Mouse (Mus musculus) adrenal gland, adult (tissue): ENCODE measurements at regions not wholly inside any gene's neighbourhood (a gene's known extent, or its start where the extent isn't known, plus 50 kb on each side); places are given as distances from the start of the nearest gene placed in this dataset.

ENCODE experiments used
- DNase-seq, 2 experiments: peaks; one replicate each; pipeline ENCODE4 v3.0.0; 2022 to 2023; ENCODE audit warnings: low spot score in 1 of 2; ENCODE audit not compliant: inconsistent age in 2 of 2

GRCm38 (mm10) chr3:147260958-147261595 is 408.9 kb downstream of the Ttll7 start:
- DNase-seq, result no peak

GRCm38 (mm10) chr3:147266556-147266955 is 414.4 kb downstream of the Ttll7 start:
- DNase-seq, result no peak

GRCm38 (mm10) chr3:147273446-147273845 is 421.3 kb downstream of the Ttll7 start:
- peak; percentile 28 to 77 for DNase-seq

GRCm38 (mm10) chr3:147278602-147279001 is 426.4 kb downstream of the Ttll7 start:
- DNase-seq, result no peak

DNA sequence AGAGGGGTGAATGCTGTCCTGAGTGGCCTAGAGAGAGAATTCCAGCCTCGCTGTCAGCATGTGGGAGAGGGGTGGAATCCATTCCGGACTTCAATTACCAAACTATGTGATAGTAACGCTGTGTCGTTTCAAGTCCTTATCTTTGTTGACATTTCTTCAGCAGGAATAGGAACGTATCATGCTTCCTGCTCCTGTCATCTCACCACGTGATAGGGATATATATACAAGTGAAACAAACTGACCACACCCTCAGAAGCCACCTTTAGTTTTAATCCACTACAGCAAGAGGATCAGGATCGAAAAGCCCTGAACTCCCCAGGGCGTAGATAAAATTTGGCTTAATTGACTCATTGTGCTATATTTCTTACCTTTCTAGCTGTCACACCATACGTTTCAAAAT is 431.6 kb downstream of the Ttll7 start:
- DNase-seq, result no peak

- DNase-seq, result no peak
Observed at GRCm38 (mm10) chr3:147284357-147284756, 432.2 kb downstream of the Ttll7 start.

DNA sequence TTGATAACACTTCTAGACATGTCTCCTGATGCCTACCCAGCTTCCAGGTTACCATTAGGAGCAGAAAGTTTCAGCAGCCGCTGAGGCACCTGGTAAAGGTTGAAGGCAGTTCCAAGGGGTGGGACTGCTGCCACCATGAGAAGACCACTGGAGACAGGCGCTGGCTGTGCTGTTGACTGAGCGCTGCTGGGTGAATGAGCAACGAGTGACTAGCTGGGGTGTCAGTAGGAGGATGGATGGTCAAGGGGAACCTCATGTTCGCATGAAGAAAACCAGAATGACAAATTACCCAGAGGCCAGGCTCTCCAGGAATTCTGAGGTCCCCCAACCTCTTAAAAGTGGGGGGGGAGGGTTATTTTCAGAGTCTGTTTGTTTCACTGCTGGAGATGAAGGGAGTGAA is 433.3 kb downstream of the Ttll7 start:
- DNase-seq, result no peak

DNA sequence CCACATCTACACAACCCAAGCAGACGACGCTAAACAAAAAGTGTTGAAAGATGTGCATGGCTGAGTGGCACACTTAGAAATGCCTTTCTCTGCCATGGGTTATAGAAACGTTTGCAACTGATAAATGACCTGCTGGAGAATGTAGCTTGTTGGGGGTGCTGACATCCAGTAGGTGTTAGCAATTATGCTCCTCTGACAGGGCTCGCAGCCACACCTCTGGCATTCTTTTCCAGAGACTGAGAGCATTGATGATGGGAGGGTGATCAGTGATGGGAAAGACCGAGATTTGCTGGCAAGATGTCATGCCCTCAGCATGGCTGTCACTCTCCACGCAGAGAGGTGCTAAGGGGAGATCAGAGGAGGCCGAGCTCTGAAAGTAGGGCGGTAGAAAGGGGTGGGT is 435.3 kb downstream of the Ttll7 start:
- no peak for DNase-seq

DNA sequence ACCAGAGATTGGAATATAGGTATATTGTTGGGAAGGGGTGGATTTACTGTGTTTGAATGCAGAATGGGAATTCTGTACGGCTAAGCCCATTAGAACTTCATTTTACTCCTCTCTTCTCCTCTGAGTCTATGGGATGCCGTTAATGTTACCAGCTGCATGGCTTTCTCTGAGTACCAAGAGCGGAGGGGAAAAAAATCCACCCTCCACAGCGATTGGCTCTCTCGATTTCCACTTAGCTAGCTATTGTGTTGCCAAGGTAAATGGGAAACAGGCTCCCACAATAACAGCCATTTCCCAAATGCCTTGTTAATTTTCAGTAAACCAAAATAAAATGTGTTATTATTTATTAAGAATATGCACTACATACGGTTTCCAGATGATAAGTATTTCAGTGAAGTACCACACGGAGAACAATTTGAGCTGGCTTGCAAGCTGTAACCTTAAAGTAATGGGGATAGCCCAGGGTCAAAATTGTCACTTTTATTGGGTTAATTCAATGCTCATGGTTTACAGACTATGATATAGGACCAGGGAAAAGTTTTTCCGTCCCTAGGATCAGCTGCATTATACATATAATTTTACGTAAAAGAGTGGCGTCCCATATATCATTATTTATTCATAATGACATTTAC is 439.6 kb downstream of the Ttll7 start:
- DNase-seq, result no peak

GRCm38 (mm10) chr3:147298065-147298464 is 445.9 kb downstream of the Ttll7 start:
- no peak for DNase-seq

- no peak for DNase-seq
Observed at GRCm38 (mm10) chr3:147325522-147325921, 473.4 kb downstream of the Ttll7 start.

DNA sequence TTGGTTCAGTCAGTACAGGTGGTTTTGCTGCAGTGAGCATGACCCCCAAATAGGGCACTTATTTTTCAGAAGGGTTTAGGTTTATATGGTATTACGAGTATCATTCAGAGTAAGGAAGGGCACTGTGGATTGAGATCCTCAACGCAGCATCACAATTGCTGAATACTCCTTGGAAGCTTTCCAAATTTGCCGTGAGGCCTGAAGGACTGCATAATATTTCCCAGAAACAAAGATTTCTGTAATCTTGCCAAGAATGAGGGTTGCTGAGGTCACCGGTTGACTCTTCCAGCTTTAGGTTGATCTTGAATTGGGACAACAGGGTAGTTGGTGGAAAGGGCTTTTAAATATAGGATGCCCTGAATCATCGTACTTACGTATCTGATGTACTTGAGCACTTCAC is 482.1 kb downstream of the Ttll7 start:
- peak in 1 of 2 experiments; percentile 57 for DNase-seq

- DNase-seq, result no peak
Observed at GRCm38 (mm10) chr3:147335286-147335685, 483.1 kb downstream of the Ttll7 start.

DNA sequence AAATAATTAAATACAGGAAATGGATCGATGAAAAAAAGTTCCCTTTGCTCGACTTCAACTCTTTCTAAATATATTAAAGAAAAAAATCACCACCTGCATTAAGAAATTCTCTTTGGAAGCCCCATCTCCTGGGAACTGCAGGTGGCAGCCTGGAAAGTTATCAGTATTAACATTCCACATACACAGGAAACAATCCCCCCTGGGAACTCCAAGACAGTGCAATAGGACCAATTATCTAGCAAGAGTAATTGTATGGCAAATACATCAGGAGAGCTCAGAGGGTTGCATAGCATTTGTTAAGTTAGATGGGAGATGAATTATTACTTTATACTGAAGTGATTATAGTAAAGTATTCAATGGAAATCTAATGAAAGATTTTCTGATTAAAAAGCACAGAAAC is 487.3 kb downstream of the Ttll7 start:
- no peak for DNase-seq

- no peak for DNase-seq
Observed at GRCm38 (mm10) chr3:147347278-147348039, 495.3 kb downstream of the Ttll7 start.

DNA sequence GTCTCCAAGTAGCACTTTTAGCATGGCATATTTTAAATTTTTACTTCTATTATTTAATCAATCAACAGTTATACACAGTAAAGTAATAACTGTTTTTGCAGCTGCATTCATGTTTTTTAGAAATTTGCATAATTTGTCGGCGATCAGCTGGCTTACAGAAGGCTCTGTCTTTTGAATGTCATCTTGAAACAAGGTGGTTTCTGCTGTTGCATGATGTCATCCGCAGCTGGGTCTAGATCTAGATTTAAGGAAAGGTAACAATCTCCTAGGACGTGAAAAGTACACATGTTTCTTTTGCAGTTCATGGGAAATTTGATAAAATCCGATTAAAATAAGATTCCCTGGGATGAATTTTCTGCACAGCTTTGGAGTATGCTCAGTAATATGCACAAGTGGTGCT is 534.9 kb downstream of the Ttll7 start:
- DNase-seq, result no peak

DNA sequence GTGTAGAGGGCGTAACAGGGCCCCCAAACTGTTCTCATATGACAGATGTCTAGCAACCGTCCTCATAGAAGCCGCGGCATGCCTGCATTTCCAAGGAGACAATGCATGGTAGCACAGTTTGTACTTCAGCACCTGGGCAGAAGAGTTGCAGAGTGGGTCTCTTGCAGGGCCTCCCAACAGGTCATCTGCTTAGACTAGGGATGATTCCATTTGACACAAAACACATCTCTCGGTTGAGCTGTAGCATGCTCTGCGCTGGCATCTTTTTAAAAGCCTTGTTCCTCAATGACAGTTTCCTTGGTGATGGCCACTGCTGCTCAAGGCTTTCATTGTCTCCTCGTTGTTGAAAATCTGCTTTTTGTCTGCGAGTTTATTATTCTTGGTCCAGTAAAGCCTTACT is 546.1 kb downstream of the Ttll7 start:
- no peak for DNase-seq

DNA sequence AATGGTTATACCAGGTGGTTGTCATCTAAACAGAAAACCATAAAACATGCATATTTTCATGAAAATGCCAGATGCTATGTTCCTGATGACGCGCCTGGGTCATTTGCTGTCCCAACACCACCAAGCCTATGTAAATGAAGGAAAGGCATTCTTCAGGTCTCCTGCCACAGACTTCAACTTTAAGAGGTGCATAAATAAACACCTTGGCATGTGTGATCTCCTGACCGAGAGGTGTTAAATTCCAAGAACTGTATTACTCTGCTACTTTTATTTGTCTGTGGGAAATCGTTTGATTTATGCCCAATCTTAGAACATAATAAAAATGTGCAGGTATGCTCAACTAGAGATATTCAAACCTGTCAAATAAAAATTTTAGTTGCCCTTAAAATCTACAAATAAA is 560.1 kb downstream of the Ttll7 start:
- DNase-seq, result no peak

- DNase-seq, result no peak
Observed at GRCm38 (mm10) chr3:147416926-147417325, 564.8 kb downstream of the Ttll7 start.

DNA sequence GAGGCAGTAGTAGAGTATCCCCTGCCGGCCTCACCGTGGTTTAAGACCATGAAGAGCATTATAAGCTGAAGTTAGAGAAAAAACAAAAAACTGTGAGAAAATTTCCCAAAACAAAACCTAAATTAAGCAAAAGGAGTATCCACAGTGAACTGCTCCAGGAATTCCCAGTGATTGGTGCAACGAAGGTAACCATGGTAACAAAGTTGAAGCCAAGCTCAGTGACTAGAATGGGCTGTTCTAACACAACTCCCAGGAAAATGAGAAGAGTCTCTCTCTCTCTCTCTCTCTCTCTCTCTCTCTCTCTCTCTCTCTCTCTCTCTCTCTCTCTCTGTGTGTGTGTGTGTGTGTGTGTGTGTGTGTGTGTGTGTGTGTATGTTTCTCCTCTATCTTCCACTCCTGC is 567.0 kb downstream of the Ttll7 start:
- DNase-seq, result no peak

DNA sequence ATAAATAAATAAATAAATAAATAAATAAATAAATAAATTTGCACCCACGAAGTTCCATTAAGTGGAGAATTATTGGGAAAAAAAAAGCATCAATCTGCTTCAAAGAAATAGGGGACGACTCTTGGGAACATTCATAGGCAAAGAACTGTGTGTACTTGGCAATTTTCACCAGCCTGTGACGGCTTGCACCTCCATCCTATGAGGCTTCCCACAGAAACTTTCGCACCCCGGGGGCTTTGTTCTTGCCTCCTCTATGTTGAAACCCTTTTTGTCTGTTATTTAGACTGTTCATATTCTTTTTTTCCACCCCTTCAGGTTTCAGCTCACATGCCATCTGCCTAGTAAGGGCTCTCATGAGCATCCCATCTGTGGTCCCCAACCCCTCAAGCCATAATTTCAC is 570.0 kb downstream of the Ttll7 start:
- DNase-seq, result no peak

- no peak for DNase-seq
Observed at GRCm38 (mm10) chr3:147423895-147424575, 571.9 kb downstream of the Ttll7 start.
